Mouse (Mus musculus): Measurements from ENCODE around the gene Tnfrsf21. TPM values are rescaled to one million over a fixed set of nuclear protein-coding genes. Genes with fewer than 3 reads are reported as not detected.

The Tnfrsf21 gene
- polyA plus RNA-seq (2014; fragmentation: Nextera tagmentation; extraction: Ambion mirVana) = 26.0 and 29.3 TPM in 2 replicates

GRCm38 (mm10) chr17:43016371-43017331, at the start of gene Tnfrsf21:
Gene Tnfrsf21 (plus strand): TSS chr17:43016555.
- Histone ChIP-seq H3K36me3 (ENCODE audit: control insufficient read depth, insufficient read depth, low read length) (no peaks in the 10 kb centered on the region), H3K27me3 (replicated peaks; ENCODE audit: control insufficient read depth, insufficient read depth, low read length) (no peaks in the 10 kb centered on the region), H3K27ac (replicated peaks; ENCODE audit: low read depth, low read length) (peak within 1 kb of the TSS; percentile 76), H3K4me2 (ENCODE audit: low read depth, low read length) (peak within 1 kb of the TSS; percentile 94), H3K4me3 (ENCODE audit: low read depth, low read length) (peak within 1 kb of the TSS; percentile 80), H3K9ac (ENCODE audit: low read depth, low read length) (peak within 1 kb of the TSS; percentile 81), H3K4me1 (ENCODE audit: control insufficient read depth, insufficient read depth, low read length) (0 out of 2 replicates have a peak, but pooled peaks cover 3% of the 10 kb centered on the region), H3K9me3 (ENCODE audit: control insufficient read depth, low read length) (no peaks in the 10 kb centered on the region)
- DNase-seq (ENCODE audit: low spot score) (peak; percentile 96), ATAC-seq (ENCODE audit: low read depth) (peak; percentile 96)
- under 1% methylated on average over 33 of the region's 80 CpGs for WGBS

DNA sequence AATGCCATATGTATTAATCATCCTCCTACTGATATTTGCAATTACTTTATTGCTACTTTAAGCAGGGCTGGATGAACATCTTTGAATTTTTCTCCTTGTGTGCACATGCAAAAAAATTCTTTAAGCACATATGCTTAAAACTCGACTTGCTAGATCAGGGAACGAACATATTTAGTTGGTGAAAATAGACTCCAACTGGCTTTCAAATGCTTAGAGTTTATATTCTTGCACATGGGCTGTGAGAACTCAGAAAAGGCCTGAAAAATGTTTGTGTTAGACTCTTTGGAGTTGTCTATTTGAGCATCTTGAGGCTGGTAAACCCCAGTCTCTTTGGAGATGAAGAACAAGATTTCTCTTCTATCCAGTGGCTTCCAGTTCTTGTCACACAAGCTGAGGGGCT, 48.2 kb upstream of the Tnfrsf21 start:
- WGBS = 82% methylated on average over 2 of the region's 2 CpGs
- no peaks in the 10 kb centered on the region for H3K9me3 ChIP-seq (ENCODE audit: control insufficient read depth, low read length)
- ATAC-seq (ENCODE audit: low read depth) = no peak
- H3K4me2 ChIP-seq (ENCODE audit: low read depth, low read length) = no peak overlapping the region
- H3K9ac ChIP-seq (ENCODE audit: low read depth, low read length) = no peak overlapping the region
- no peak for DNase-seq (ENCODE audit: low spot score)
- no peaks in the 10 kb centered on the region for H3K36me3 ChIP-seq (ENCODE audit: control insufficient read depth, insufficient read depth, low read length)
- no peaks in the 10 kb centered on the region for H3K27me3 ChIP-seq (replicated peaks; ENCODE audit: control insufficient read depth, insufficient read depth, low read length)
- no peaks in the 10 kb centered on the region for H3K4me1 ChIP-seq (ENCODE audit: control insufficient read depth, insufficient read depth, low read length)
- no peak overlapping the region for H3K4me3 ChIP-seq (ENCODE audit: low read depth, low read length)
- no peak overlapping the region for H3K27ac ChIP-seq (replicated peaks; ENCODE audit: low read depth, low read length)

DNA sequence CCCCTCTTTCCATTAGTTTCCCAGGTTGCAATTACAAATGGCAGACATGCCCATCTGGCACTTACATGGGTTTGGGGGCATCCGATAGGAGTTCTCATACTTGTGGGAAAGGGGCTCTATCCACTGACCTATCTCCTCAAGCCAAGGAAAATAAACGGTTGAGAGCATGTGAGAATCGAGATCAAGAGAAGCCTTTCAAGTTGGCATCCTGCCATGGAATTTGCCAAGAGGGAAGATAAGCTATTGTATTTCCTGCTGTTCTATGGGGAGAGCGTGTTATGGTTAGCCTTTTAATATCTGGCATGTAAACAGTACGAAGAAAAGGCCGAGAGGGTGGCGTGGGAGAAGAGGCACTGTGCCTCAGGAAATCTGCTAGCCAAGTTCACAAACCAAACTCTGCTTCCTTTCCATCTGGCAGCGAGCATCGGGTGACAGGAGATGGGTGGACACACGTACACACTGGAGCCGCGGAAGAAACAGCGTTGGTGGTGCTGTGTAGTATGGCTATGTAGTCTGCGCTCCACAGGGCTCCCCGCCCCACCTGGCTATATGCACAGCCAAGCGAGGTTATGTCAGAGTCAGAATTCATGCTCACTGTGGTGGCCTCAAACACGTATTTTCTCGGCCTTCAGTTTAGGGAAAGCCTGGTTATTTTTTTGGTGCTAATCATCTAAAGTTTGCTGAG, 40.9 kb upstream of the Tnfrsf21 start:
- no peak overlapping the region; the same call in 1 of the 2 replicates for H3K27ac ChIP-seq (replicated peaks; ENCODE audit: low read depth, low read length)
- DNase-seq (ENCODE audit: low spot score) (peak; percentile 79), ATAC-seq (ENCODE audit: low read depth) (peak; percentile 80; the same call in 1 of the 2 replicates)
- no peaks in the 10 kb centered on the region for H3K27me3 ChIP-seq (replicated peaks; ENCODE audit: control insufficient read depth, insufficient read depth, low read length)
- no peak overlapping the region for H3K9ac ChIP-seq (ENCODE audit: low read depth, low read length)
- H3K36me3 ChIP-seq (ENCODE audit: control insufficient read depth, insufficient read depth, low read length) = no peaks in the 10 kb centered on the region
- WGBS = 61% methylated on average over 18 of the region's 18 CpGs
- no peaks in the 10 kb centered on the region for H3K9me3 ChIP-seq (ENCODE audit: control insufficient read depth, low read length)
- H3K4me1 ChIP-seq (ENCODE audit: control insufficient read depth, insufficient read depth, low read length) = no peaks in the 10 kb centered on the region
- H3K4me3 ChIP-seq (ENCODE audit: low read depth, low read length) = no peak overlapping the region
- H3K4me2 ChIP-seq (ENCODE audit: low read depth, low read length) = 0 out of 2 replicates have a peak overlapping the region, but pooled peaks have one; percentile 10

DNA sequence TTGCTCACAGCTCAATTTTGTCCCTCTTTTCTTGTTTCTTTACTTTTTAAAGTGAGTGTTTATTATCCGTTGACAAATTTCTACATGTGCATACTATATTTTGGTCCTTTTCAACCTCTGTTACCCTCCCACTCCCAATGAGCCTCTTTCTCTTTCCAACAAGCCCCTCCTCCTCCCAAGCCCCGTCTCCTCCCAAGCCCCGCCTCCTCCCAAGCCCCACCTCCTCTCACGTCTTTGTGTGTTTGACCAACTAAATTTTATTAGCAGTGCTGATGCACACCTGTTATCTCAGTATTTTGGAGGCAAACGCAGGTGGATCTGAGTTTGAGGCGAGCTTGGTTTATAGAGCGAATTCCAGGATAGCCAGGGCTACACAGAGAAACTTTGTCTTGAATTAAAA, 38.6 kb upstream of the Tnfrsf21 start:
- 72% methylated on average over 7 of the region's 7 CpGs for WGBS

GRCm38 (mm10) chr17:42978345-42978744, 38.0 kb upstream of the Tnfrsf21 start:
- WGBS = 87% methylated on average over 4 of the region's 4 CpGs
- Histone ChIP-seq H3K36me3 (ENCODE audit: control insufficient read depth, insufficient read depth, low read length) (no peaks in the 10 kb centered on the region), H3K27ac (replicated peaks; ENCODE audit: low read depth, low read length) (no peak overlapping the region), H3K4me1 (ENCODE audit: control insufficient read depth, insufficient read depth, low read length) (no peaks in the 10 kb centered on the region), H3K9me3 (ENCODE audit: control insufficient read depth, low read length) (no peaks in the 10 kb centered on the region), H3K4me2 (ENCODE audit: low read depth, low read length) (no peak overlapping the region), H3K4me3 (ENCODE audit: low read depth, low read length) (no peak overlapping the region), H3K27me3 (replicated peaks; ENCODE audit: control insufficient read depth, insufficient read depth, low read length) (no peaks in the 10 kb centered on the region), H3K9ac (ENCODE audit: low read depth, low read length) (no peak overlapping the region)
- DNase-seq (ENCODE audit: low spot score) = no peak
- ATAC-seq (ENCODE audit: low read depth) = no peak

More for the DNA sequence above, 38.6 kb upstream of the Tnfrsf21 start:
- H3K27ac ChIP-seq (replicated peaks; ENCODE audit: low read depth, low read length) = no peak overlapping the region
- no peaks in the 10 kb centered on the region for H3K4me1 ChIP-seq (ENCODE audit: control insufficient read depth, insufficient read depth, low read length)
- H3K4me3 ChIP-seq (ENCODE audit: low read depth, low read length) = no peak overlapping the region
- no peak overlapping the region for H3K9ac ChIP-seq (ENCODE audit: low read depth, low read length)
- no peaks in the 10 kb centered on the region for H3K9me3 ChIP-seq (ENCODE audit: control insufficient read depth, low read length)
- no peaks in the 10 kb centered on the region for H3K27me3 ChIP-seq (replicated peaks; ENCODE audit: control insufficient read depth, insufficient read depth, low read length)
- no peak for ATAC-seq (ENCODE audit: low read depth)
- no peak overlapping the region for H3K4me2 ChIP-seq (ENCODE audit: low read depth, low read length)
- DNase-seq (ENCODE audit: low spot score) = no peak
- no peaks in the 10 kb centered on the region for H3K36me3 ChIP-seq (ENCODE audit: control insufficient read depth, insufficient read depth, low read length)

DNA sequence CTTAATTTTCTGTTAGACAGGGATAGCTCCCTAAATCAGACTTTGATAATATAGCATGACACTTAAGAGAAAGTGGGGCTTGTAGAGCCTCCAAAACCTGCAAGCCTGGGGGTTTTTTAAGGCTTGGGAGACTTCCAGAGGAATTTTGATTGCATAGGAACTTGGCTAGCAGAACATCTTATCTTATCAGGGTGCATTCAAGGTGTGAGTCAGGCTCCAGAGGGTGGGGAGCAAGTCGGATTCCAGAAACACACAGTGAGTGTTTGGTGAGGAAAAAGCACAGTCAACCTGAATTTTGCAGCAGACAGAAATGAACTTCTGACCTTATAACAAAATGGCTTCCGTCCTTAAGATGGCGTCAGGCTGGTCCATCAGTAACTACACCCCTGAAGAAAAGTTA, 34.5 kb upstream of the Tnfrsf21 start:
- H3K36me3 ChIP-seq (ENCODE audit: control insufficient read depth, insufficient read depth, low read length) = no peaks in the 10 kb centered on the region
- H3K9ac ChIP-seq (ENCODE audit: low read depth, low read length) = no peak overlapping the region
- H3K9me3 ChIP-seq (ENCODE audit: control insufficient read depth, low read length) = no peaks in the 10 kb centered on the region
- no peak overlapping the region for H3K4me2 ChIP-seq (ENCODE audit: low read depth, low read length)
- H3K27me3 ChIP-seq (replicated peaks; ENCODE audit: control insufficient read depth, insufficient read depth, low read length) = no peaks in the 10 kb centered on the region
- H3K27ac ChIP-seq (replicated peaks; ENCODE audit: low read depth, low read length) = no peak overlapping the region
- no peak overlapping the region for H3K4me3 ChIP-seq (ENCODE audit: low read depth, low read length)
- DNase-seq (ENCODE audit: low spot score) (no peak), ATAC-seq (ENCODE audit: low read depth) (no peak)
- H3K4me1 ChIP-seq (ENCODE audit: control insufficient read depth, insufficient read depth, low read length) = no peaks in the 10 kb centered on the region
- WGBS = 84% methylated on average over 3 of the region's 3 CpGs

DNA sequence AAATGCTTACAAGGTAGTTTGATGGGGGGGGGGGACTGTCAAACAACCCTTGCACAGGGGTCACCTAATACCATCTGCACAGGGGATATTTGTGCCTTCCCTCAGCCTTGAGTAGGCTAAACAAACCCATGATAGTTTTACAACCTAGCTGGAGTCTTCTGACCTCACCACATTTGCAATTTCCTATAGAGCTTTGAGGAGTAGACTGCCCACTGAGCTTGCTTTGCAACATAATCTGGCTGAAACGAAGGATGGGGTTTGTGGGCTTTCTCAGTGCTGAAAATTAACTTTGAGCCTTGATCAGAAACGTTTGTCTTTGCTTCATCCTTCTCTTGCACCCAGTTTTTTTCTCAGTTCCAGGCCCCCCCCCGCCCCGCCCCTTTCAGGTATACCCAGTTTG, 33.8 kb upstream of the Tnfrsf21 start:
- no peak overlapping the region for H3K9ac ChIP-seq (ENCODE audit: low read depth, low read length)
- no peak overlapping the region for H3K4me2 ChIP-seq (ENCODE audit: low read depth, low read length)
- no peaks in the 10 kb centered on the region for H3K4me1 ChIP-seq (ENCODE audit: control insufficient read depth, insufficient read depth, low read length)
- no peaks in the 10 kb centered on the region for H3K27me3 ChIP-seq (replicated peaks; ENCODE audit: control insufficient read depth, insufficient read depth, low read length)
- H3K36me3 ChIP-seq (ENCODE audit: control insufficient read depth, insufficient read depth, low read length) = no peaks in the 10 kb centered on the region
- H3K4me3 ChIP-seq (ENCODE audit: low read depth, low read length) = no peak overlapping the region
- H3K9me3 ChIP-seq (ENCODE audit: control insufficient read depth, low read length) = no peaks in the 10 kb centered on the region
- ATAC-seq (ENCODE audit: low read depth) (no peak), DNase-seq (ENCODE audit: low spot score) (no peak)
- WGBS = 55% methylated on average over 4 of the region's 4 CpGs
- H3K27ac ChIP-seq (replicated peaks; ENCODE audit: low read depth, low read length) = no peak overlapping the region

GRCm38 (mm10) chr17:42985837-42986589, 30.3 kb upstream of the Tnfrsf21 start:
- H3K27me3 ChIP-seq (replicated peaks; ENCODE audit: control insufficient read depth, insufficient read depth, low read length) = no peaks in the 10 kb centered on the region
- no peak for DNase-seq (ENCODE audit: low spot score)
- H3K4me2 ChIP-seq (ENCODE audit: low read depth, low read length) = no peak overlapping the region
- H3K36me3 ChIP-seq (ENCODE audit: control insufficient read depth, insufficient read depth, low read length) = no peaks in the 10 kb centered on the region
- H3K27ac ChIP-seq (replicated peaks; ENCODE audit: low read depth, low read length) = no peak overlapping the region
- H3K4me3 ChIP-seq (ENCODE audit: low read depth, low read length) = no peak overlapping the region
- WGBS = 38% methylated on average over 9 of the region's 9 CpGs
- H3K9ac ChIP-seq (ENCODE audit: low read depth, low read length) = no peak overlapping the region
- no peaks in the 10 kb centered on the region for H3K9me3 ChIP-seq (ENCODE audit: control insufficient read depth, low read length)
- no peaks in the 10 kb centered on the region for H3K4me1 ChIP-seq (ENCODE audit: control insufficient read depth, insufficient read depth, low read length)
- no peak for ATAC-seq (ENCODE audit: low read depth)

All from embryonic facial prominence, embryonic 14.5 days (tissue).